Mouse (Mus musculus) olfactory bulb, adult 2 months (tissue): ENCODE measurements at regions not wholly inside any gene's neighbourhood (a gene's known extent, or its start where the extent isn't known, plus 50 kb on each side); places are given as distances from the start of the nearest gene placed in this dataset.

ENCODE experiments used
- H3K27ac ChIP-seq: fragments of 200-500 bp; 2 replicates; pipeline ENCODE4 v1.5.1; 2012; ENCODE audit warnings: low read depth, low read length; ENCODE audit not compliant: insufficient read depth
- H3K4me1 ChIP-seq: fragments of 200-500 bp; 2 replicates; pipeline ENCODE4 v1.6.1; 2012; ENCODE audit warnings: low read length; ENCODE audit not compliant: control insufficient read depth, insufficient read depth
- H3K4me3 ChIP-seq: fragments of 200-500 bp; 2 replicates; pipeline ENCODE4 v1.5.1; 2012; ENCODE audit warnings: mild to moderate bottlenecking, low read depth, low read length, moderate library complexity; ENCODE audit not compliant: insufficient read depth
- CTCF ChIP-seq: fragments of 200-500 bp; IDR thresholded peaks from 2 replicates; pipeline ENCODE4 v1.5.1; 2012; ENCODE audit warnings: low read depth, mild to moderate bottlenecking, low read length, moderate library complexity; ENCODE audit not compliant: insufficient read depth
- POLR2A ChIP-seq: fragments of 200-500 bp; IDR thresholded peaks from 2 replicates; pipeline ENCODE4 v1.6.1; 2012; ENCODE audit warnings: mild to moderate bottlenecking, low read depth, low read length, moderate library complexity; ENCODE audit not compliant: insufficient read depth
- WGBS: fragments of 180-500 bp; shearing (Covaris S2); methylation state at CpG from one replicate; pipeline ENCODE4 v1.1.7; 2018; 5-methylcytosine and 5-hydroxymethylcytosine counted together

- 98% methylated on average over 8 of the region's 8 CpGs for WGBS
- TF ChIP-seq POLR2A (no peak), CTCF (no peak)
Measured at GRCm38 (mm10) chr10:111903956-111904355, 68.5 kb upstream of the Krr1 start.

GRCm38 (mm10) chr10:111907836-111908235 is 64.6 kb upstream of the Krr1 start:
- 74% methylated on average over 5 of the region's 5 CpGs for WGBS
- Histone ChIP-seq H3K4me1 (no peaks in the 10 kb centered on the region), H3K4me3 (no peak overlapping the region), H3K27ac (no peak overlapping the region)
- TF ChIP-seq CTCF = no peak

More at GRCm38 (mm10) chr10:111903956-111904355, 68.5 kb upstream of the Krr1 start:
- Histone ChIP-seq H3K4me1 (peaks cover 2% of the 10 kb centered on the region; the same call in 1 of the 2 replicates), H3K27ac (no peak overlapping the region), H3K4me3 (no peak overlapping the region)

- H3K4me3 ChIP-seq = no peak overlapping the region
- no peak overlapping the region for H3K27ac ChIP-seq
- TF ChIP-seq POLR2A (no peak), CTCF (no peak)
- 81% methylated on average over 6 of the region's 6 CpGs for WGBS
- no peaks in the 10 kb centered on the region for H3K4me1 ChIP-seq
Measured at GRCm38 (mm10) chr10:111912561-111912960, 59.9 kb upstream of the Krr1 start.

GRCm38 (mm10) chr10:111913066-111913785 is 59.2 kb upstream of the Krr1 start:
- H3K4me1 ChIP-seq = no peaks in the 10 kb centered on the region
- WGBS = 79% methylated on average over 20 of the region's 20 CpGs
- no peak overlapping the region for H3K27ac ChIP-seq
- no peak overlapping the region for H3K4me3 ChIP-seq
- TF ChIP-seq CTCF = no peak
- TF ChIP-seq POLR2A = no peak

- Histone ChIP-seq H3K4me3 (no peak overlapping the region), H3K4me1 (no peaks in the 10 kb centered on the region), H3K27ac (no peak overlapping the region)
- 90% methylated on average over 4 of the region's 4 CpGs for WGBS
- TF ChIP-seq POLR2A (no peak), CTCF (no peak)
Measured at GRCm38 (mm10) chr10:111914231-111914630, 58.2 kb upstream of the Krr1 start.

GRCm38 (mm10) chr10:111918071-111918507 is 54.4 kb upstream of the Krr1 start:
- Histone ChIP-seq H3K4me3 (no peak overlapping the region), H3K4me1 (no peaks in the 10 kb centered on the region), H3K27ac (no peak overlapping the region)
- WGBS = 64% methylated on average over 3 of the region's 3 CpGs
- TF ChIP-seq POLR2A (no peak), CTCF (no peak)

- no peak overlapping the region for H3K27ac ChIP-seq
- no peaks in the 10 kb centered on the region for H3K4me1 ChIP-seq
- no peak overlapping the region for H3K4me3 ChIP-seq
- 82% methylated on average over 2 of the region's 2 CpGs for WGBS
- no peak for TF ChIP-seq CTCF
- no peak for TF ChIP-seq POLR2A
Measured at GRCm38 (mm10) chr10:111919475-111919874, 53.0 kb upstream of the Krr1 start.

GRCm38 (mm10) chr10:111921492-111921891 is 51.0 kb upstream of the Krr1 start:
- 89% methylated on average over 9 of the region's 9 CpGs for WGBS
- TF ChIP-seq CTCF (no peak), POLR2A (no peak)
- H3K27ac ChIP-seq = no peak overlapping the region
- no peaks in the 10 kb centered on the region for H3K4me1 ChIP-seq
- H3K4me3 ChIP-seq = no peak overlapping the region
